Mouse (Mus musculus): ENCODE results near the gene Uxt.
A peak's percentile ranks its signal among the peaks of the same experiment; 100 is the strongest.

Uxt gene

DNA sequence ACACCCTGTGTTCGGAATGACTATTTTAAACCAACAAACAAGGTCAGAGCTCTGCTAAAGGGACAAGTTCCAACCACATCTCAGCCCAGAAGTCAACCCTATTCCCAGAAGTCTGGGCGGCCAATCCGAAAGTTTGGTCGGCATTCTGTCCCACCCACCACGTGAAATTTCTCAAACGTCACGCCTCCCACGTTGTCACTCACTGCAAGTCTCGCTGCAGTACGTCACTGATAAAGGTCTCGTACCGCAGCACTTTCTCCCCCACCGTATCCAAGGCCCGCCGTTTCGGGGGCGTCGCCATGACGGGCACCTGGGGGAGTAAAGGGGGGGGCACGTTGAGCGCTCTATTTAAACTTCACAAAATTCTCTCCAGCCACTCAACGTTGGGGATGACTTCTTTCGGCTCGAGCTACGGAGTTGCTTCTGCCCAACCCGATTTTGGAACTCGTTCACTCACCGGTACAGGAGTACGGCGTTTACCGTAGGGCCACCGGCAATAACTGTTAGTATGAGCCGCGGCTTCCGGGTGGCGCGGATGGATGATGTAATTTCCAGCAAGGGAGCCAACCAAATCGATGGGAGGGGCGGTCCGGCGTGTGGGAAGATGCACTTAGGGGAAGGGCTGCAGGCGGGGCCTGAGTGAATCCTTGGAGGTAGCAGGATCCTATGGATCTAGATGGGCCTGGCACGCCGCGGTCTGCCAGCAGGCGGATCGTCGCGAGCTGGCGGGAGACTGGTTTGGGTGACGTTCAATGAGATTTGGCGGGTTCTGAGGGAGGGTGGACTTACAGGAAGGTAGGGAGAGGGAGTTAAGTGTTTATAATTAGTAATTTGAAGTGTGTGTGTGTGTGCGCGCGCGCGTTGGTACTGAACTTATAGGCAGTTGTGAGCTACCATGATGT is at the start of gene Uxt:
Uxt (minus strand) TSS at position 541 of the 902 bp plus-strand sequence.
- DNase-seq (ENCODE audit: low spot score in 2 of 2), result peak; percentile 74 to 80

DNA sequence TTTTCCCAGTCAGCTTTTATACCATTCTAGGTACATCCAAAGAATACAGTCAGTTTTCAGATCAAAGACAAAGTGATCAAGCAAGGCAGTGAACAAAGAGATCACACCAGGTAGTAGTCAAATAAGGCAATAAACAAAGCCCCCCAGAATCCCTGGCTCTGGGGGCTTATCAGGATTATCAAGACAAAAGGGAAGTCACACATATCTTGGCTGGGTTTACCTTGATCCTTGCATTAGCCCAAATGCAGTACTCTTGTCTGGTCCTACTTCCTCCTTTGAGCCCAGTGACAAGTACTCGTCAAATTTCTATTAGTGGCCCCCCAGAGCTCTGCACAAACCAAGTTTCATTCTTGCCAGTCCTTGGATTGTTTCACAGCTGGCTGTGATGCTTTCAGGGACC is 19.1 kb upstream of the Uxt start:
- DNase-seq (ENCODE audit: low spot score in 2 of 2), result no peak

DNA sequence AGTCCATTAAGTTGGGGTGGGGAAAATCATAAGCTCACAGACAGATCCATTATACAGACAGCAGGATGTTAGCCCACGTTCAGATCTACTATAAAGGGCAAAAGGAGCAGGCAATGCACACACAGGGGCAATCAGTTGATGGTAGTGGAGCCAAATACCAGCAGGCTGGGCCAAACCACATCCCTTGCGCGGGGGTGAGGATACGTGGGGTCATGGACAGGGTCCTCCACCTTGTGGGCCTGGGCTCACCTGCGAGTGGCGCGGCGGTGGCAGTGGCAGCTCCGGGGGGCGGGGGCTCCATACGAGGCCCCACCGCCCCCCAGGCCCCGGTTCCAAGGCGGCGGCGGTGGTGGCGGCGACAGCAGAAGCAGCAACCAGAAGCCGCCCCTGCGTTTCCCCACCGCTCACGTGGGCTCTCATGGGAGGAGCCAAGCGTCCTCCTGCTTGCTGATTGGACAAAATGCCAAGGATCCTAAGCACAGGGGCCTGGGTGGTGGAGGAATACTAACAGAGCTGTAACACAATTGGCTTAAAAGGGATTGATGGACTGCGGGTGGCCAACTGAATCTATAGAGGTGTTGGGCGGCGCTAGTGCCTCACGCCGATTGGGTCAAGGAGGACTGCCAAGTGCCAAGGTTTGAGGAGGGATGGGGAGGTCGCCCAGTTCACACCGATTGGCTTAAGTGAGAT is 11.5 kb downstream of the Uxt start, which contains the start of gene Elk1:
Elk1 (minus strand) TSS at position 418 of the 690 bp plus-strand sequence.
- peak; percentile 61 to 74 for DNase-seq (ENCODE audit: low spot score in 2 of 2)

DNA sequence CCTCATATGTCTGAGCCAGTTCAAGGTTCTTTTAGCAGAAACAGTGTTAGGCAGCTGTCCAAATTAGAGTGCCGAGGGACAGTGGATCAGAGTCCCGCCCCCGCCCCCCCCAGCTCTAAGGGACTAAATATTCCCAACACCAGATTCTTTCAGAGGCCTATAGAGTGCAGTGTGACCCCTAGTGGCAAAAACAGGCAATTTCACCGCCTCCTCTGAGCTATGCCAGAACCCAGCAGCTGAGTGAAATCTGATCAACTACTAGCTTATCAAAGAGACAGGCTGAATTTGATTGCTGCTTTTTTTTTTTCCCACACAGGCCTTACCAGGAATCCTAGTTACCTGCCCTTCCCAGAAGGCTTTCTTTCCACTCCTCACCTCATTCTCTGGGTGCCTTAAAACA is 15.8 kb downstream of the Uxt start:
- DNase-seq (ENCODE audit: low spot score in 2 of 2), result peak in 1 of 2 experiments; percentile 10

DNA sequence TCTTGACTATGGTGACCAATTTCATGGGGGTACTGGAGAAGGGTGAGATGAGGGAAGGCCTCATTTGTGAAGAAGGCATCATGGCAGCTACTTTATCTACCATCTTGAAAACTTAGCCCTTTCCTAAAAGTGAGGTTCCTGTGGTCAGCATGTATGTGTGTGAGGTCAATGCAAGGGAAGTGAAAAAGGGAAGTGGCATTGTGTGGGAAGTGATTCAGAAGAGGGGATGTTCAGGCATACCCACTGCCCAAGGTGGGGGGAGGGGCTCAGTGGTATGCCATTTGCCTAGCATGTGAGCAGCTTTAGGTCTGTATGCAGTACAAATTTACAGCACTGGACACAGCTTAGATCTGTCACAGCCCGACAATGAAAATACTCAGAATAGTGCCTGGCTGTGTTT is 29.9 kb downstream of the Uxt start:
- DNase-seq (ENCODE audit: low spot score in 2 of 2), result no peak

DNA sequence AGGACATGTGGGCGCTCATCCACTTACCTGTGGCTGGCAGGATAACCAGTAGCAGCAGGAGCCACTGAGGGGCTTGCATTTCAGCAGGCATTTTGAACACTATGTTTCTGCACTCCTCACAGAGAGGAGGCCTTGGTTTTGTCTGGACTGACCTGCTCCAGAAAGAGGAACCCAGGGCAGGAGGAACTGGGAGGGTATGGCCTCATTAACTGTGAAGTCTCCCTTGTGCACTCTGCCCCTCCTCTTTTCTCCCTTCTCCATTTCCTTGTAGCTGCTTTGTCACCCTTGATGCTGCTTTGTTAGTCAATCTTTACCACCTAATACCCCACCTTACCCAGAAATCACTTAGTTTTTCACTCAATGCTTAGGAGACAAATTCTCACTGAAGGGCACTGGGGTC is 30.5 kb downstream of the Uxt start, which contains the start of gene Cfp:
Cfp (minus strand) TSS at position 192 of the 400 bp plus-strand sequence.
- no peak for DNase-seq (ENCODE audit: low spot score in 2 of 2)

DNA sequence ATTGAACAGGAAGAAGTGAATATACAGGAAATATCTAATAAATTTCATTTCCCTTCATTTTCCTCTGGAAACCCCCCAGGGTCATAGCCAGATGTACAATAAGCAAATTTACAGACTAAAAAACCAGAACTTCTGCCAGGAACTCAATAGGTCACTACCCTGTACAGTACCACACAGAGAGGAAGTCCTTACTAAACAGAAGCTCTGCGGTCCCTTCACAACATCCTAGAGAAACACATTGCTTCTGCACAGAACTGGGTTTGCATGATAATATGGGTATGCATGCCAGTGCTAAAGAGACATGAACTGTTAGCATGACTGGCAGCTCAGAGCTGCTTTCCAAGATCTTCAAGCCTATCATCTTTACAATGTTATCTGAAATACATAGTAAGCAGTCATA is 32.0 kb downstream of the Uxt start:
- DNase-seq (ENCODE audit: low spot score in 2 of 2), result no peak

DNA sequence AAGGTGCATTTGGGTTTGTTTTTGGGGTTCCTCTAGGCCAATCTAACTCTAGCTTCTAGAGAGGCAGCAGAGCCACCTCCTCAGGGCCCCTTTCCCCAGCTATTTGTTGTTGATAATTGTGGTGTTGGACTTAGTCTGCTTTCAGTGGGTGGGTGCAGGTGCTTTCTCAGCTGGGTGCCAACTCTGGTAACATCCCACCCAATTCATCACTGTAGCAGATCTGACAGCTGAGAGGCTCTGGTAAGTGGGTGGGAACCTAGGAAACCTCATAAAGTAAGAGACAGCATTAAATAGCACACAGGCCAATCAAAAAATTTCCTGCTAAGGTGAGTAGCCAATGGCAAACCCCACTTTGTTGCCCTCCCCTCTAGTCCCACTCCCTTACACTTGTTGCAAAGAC is 36.8 kb downstream of the Uxt start:
- DNase-seq (ENCODE audit: low spot score in 2 of 2), result no peak

DNA sequence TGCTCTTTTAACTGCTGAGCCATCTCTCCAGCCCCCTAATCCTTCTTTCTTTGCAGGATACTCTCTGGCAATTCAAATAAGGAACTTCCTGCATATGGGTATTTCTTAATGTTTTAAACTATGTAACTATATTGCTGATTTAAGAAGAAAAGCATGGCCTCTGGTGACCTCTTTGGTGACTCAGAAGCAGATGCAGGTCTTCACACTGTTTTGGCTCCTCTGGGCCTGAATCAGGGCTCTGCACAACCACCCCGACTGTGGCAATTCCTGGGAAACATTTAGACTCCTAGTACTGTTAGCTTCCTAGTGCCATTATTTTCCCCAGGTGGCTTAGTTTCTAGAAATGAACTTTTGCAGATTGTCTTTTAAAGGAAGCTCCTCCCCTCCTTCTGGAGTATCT is 38.3 kb downstream of the Uxt start:
- DNase-seq (ENCODE audit: low spot score in 2 of 2), result no peak

DNA sequence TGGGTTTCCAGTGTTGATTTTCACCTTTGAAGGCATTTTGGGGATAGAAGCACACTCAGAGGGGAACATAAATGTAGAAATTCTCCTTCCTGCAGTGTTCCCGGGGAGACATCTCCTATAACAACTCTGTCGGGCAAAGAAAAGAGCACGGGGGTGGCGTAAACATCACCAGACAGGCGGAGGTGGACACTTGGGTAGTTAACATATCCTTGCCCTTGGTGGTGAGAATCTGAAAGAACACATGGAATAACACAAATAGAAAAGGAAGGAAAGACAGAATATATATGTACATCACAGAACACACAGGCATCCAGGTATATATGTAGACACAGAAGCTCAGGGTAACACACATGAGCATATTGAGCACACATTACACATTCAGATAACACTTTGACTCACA is 40.5 kb downstream of the Uxt start:
- no peak for DNase-seq (ENCODE audit: low spot score in 2 of 2)

DNA sequence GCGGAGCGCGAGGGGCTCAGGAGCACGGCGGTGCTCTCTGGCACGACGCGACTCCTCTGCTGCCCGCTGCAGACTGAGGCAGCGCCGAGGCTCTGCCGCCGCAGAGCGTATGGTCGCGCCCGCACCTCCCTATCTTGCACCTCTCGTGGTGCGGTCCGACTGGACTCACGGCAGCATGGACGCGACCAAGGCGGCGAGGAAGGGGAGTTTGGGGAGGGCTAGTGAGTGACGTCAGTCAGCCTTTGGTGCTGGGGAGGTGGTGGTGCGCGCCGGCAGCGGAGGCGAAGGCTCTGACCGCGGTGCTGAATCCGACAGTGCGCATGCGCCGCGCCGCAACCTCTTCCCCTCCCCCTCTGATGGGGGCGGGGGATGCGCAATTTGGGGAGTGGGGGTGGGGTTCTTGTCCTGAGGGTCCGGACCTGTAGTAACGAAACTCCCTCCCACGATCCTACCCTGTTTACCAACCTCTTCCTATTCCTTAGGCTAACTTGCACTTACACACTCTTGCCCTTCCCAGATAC is 40.9 kb downstream of the Uxt start, which contains the start of gene Syn1:
Syn1 (minus strand) TSS at position 161 of the 521 bp plus-strand sequence.
- peak; percentile 16 to 59 for DNase-seq (ENCODE audit: low spot score in 2 of 2)

DNA sequence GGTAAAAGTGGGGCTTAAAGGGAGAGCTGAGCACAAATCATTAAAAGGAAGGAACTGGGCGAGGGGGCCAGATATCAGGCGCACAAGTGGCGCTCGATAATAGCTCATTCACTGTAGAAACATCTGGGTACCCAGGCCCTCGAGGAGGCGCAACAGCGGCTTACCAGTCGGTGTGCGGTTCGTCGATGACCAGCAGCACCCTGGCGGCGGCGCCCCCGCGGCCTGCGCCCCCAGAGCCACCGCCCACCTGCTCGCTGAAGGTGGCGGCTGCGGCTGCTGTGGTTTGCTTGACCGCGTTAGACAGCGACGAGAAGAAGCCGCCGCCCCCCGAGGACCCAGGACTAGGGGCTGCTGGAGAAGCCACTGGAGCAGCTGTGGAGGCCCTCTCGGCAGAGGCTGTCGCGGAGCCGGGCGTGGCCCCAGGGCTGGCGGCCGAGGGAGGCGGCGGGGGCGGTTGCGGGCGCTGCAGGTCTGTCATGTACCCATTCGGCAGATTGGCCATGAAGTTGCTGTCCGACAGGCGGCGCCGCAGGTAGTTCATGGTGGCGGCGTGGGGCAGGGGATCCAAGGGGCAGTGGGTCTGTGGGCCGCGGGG is 41.5 kb downstream of the Uxt start:
- no peak for DNase-seq (ENCODE audit: low spot score in 2 of 2)

DNA sequence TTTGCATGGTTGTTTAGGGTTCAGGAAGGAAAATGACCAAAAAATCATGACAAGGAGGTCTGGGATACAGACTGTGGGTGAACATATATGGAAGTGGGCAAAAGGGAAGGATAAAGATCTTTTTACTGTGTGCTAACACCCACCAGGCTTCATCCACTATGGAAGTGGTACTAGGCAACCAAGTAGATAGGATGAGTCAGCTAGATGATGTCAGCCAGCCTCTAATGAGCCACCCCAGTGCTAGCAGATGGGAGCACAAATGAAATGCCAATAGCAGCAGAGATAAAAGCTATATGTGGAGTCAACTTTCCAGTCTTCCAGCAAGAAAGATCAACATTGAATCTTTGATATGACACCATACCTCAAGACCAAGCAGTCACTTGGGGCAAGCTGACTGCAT is 46.7 kb downstream of the Uxt start:
- DNase-seq (ENCODE audit: low spot score in 2 of 2), result no peak

DNA sequence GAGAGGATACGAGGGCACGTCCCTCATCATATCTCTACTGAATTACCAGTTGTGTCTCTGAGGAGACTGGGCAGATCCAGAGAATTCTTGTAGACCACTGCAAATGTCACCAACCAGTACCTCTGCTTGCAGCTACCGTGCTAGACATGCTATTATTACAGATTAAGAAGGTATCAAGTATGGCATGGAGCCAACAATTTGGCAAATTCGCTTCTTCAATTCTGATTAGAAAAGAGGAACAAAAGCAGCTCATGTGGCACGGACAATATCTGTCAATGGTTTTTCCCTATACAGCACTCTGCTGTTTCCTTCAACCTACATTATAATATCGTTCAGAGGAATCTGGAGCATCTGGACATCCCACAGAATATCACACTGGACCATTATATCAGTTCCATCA is 48.1 kb downstream of the Uxt start:
- no peak for DNase-seq (ENCODE audit: low spot score in 2 of 2)

DNA sequence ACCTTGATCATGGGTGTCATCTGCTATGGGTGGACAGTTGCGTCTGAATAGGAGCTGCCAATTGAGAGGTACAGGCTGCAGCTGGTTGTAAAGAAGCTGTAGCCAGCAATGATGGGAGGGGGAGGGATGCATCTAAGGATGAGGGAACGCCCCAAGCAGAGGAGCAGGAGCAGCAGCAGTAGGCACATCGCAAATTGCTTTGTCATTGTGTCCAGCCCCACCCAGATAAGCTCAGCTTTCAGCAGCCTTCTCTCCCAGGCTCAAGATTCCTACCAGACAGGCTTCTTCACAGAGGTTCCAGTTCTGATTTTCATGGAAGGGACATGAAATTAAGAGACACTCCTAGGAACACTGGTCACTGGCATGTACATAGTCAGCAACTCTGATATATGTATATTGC is 51.7 kb downstream of the Uxt start:
- no peak for DNase-seq (ENCODE audit: low spot score in 2 of 2)

All from urinary bladder, adult 18-20 months (tissue).